Mouse (Mus musculus): ENCODE results near the gene Olfr126. TPM values are rescaled to one million over a fixed set of nuclear protein-coding genes. Genes with fewer than 3 reads are reported as not detected.

Gene Olfr126
- polyA plus RNA-seq (2012; rRNA removed), result not detected in 2 replicates

DNA sequence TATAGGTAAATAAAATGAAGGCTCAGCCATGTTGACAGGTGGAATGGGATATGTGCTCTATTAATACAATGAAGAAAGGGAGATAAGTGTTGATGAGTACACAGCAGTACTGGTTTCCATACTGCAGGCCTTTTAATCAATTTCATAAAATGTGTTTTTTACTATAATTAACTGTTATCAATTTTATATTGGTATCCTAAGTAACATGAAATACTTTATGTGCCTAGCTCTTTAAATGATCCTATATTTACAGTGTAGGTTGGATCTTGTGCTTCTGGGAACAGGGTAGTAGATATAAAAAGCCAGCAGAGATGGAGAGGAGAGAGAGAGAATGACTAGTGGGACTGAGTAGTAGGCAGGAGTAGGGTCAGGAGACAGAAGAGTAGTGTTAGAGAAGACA, at the start of gene Olfr126:
Gene Olfr126, plus strand, starts transcription at position 301 of the 400 bp plus-strand sequence.

DNA sequence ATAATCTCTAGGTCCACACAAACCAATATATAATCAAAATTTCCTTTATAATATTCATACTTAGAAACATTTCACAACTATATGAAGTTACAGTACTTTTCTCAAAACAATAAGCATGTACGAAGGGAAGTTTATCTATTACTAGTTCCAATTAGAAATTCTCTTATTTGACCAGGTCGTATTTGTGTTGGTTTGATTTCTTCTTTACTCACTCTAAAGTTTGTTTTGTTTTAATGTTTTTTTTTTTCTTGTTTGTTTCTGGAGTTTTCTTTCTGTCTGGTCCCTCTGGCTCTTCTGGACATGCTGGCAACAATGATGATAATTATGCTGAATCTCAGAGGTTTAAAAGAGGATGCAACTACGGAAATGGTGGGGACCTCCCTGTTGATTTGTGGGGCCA, 47.7 kb upstream of the Olfr126 start, which contains the start of gene Olfr124:
Gene Olfr124, plus strand, starts transcription at position 301 of the 400 bp plus-strand sequence.

GRCm38 (mm10) chr17:37832649-37833048, 14.6 kb upstream of the Olfr126 start, which contains the start of gene Olfr125:
Gene Olfr125, plus strand, starts transcription at chr17:37832949.

DNA sequence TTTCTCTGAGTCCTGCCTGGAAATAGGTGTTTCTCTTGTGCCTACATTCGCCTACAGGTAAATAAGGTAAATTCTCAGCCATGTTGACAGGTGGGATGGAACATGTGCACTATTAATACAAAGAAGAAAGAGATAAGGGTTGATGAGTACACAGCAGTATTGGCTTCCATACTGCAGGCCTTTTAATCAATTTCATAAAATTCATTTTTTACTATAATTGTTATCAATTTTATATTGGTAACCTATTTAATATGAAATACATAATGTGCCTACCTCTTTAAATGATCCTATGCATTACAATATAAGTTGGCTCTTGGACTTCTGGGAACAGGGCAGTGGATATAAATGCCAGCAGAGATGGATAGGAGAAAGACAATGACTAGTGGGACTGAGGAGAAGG, 52.9 kb downstream of the Olfr126 start, which contains the start of gene Olfr127:
Gene Olfr127, plus strand, starts transcription at position 301 of the 400 bp plus-strand sequence.

Other genes with a start within 250 kb of the Olfr126 start
- not detected in 2 replicates for gene Olfr115, start 220.4 kb upstream of the Olfr126 start, polyA plus RNA-seq (2012; rRNA removed)
- not detected in 2 replicates for gene Olfr116, start 220.3 kb upstream of the Olfr126 start, polyA plus RNA-seq (2012; rRNA removed)
- not detected in 2 replicates for gene Olfr117, start 183.7 kb upstream of the Olfr126 start, polyA plus RNA-seq (2012; rRNA removed)
- gene Olfr118, start 180.5 kb upstream of the Olfr126 start, polyA plus RNA-seq (2012; rRNA removed), result not detected in 2 replicates
- gene Olfr119, start 150.9 kb upstream of the Olfr126 start, polyA plus RNA-seq (2012; rRNA removed), result not detected in 2 replicates
- not detected in 2 replicates for gene Olfr120, start 125.7 kb upstream of the Olfr126 start, polyA plus RNA-seq (2012; rRNA removed)
- gene Olfr121, start 98.6 kb upstream of the Olfr126 start, polyA plus RNA-seq (2012; rRNA removed), result not detected in 2 replicates
- not detected in 2 replicates for gene Olfr122, start 78.9 kb upstream of the Olfr126 start, polyA plus RNA-seq (2012; rRNA removed)
- not detected in 2 replicates for gene Olfr123, start 54.0 kb upstream of the Olfr126 start, polyA plus RNA-seq (2012; rRNA removed)
- not detected in 2 replicates for gene Olfr124, start 47.6 kb upstream of the Olfr126 start, polyA plus RNA-seq (2012; rRNA removed)
- gene Olfr125, start 14.5 kb upstream of the Olfr126 start, polyA plus RNA-seq (2012; rRNA removed), result not detected in 2 replicates
- not detected in 2 replicates for gene Olfr127, start 53.0 kb downstream of the Olfr126 start, polyA plus RNA-seq (2012; rRNA removed)
- not detected in 2 replicates for gene Olfr128, start 73.1 kb downstream of the Olfr126 start, polyA plus RNA-seq (2012; rRNA removed)
- not detected in 2 replicates for gene Olfr761, start 105.6 kb downstream of the Olfr126 start, polyA plus RNA-seq (2012; rRNA removed)
- not detected in 2 replicates for gene Olfr129, start 212.6 kb downstream of the Olfr126 start, polyA plus RNA-seq (2012; rRNA removed)
- gene Olfr130, start 216.4 kb downstream of the Olfr126 start, polyA plus RNA-seq (2012; rRNA removed), result not detected in 2 replicates
- gene Olfr131, start 241.2 kb downstream of the Olfr126 start, polyA plus RNA-seq (2012; rRNA removed), result not detected in 2 replicates

All from liver, embryonic 18 days (tissue).